Mouse (Mus musculus): Measurements from ENCODE around the gene Bend4. TPM values are rescaled to one million over a fixed set of nuclear protein-coding genes. Genes with fewer than 3 reads are reported as not detected.

Bend4 gene
- polyA plus RNA-seq (2016; fragmentation: Nextera tagmentation; extraction: Ambion mirVana): 7.8 and 8.9 TPM in 2 replicates

DNA sequence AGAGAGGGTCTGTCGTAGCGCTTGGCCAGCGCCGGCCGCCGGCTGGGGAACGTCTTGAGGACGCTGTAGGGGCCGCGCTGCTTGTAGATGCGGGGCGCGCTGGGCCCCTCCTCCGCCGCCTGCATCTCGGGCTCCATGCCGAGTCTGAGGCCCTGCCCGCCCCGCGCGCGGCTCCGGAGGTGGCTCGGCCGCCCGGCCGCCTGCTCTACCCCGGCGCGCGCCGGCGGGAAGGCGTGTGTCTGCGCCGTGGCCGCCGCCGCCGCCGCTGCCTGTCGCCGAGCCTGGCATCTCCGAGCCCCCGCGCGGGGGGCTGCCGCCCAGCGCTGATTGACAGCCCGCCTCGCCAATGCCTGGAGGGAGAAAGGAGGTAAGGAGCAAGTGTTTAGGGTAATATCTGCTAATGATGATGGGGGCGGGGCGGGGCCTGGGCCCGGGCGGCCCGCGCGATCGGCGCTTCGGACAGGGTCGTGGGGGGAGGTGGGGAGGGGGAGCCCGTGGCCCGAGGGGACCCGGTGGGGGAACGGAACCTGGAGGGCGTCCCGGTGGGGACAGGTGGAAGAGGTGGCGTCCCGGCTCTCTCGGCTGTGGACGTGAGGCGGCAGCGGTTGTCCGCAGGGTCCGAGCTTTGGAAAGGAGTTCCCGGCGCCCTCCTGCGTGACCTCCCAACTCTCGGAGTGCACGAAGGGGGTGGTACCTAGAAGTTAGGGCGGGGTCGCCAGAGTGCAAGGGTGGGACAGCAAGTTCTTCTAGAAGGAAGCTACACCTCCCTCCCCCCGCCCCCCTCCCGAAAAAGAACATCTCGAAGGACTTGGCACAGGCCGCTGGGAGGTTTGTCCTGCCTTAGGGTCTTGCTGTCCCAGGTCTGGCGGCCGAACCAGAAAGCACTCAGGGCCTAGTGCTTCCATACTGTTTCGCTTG lies at the start of gene Bend4:
Gene Bend4 (minus strand): TSS at position 868 of the 918 bp plus-strand sequence.
- no peaks in the 10 kb centered on the region for H3K9me3 ChIP-seq
- peak within 1 kb of the TSS; percentile 75 for H3K27ac ChIP-seq (replicated peaks)
- H3K9ac ChIP-seq (replicated peaks): peak within 1 kb of the TSS; percentile 73
- H3K4me1 ChIP-seq: peaks cover 21% of the 10 kb centered on the region
- peak; percentile 82 for ATAC-seq (ENCODE audit: low FRiP score, low read depth)
- WGBS: under 1% methylated on average over 81 of the region's 90 CpGs
- peak within 1 kb of the TSS; percentile 68 for H3K4me2 ChIP-seq (replicated peaks)
- H3K4me3 ChIP-seq: peak within 1 kb of the TSS; percentile 57
- no peaks in the 10 kb centered on the region for H3K36me3 ChIP-seq
- H3K27me3 ChIP-seq: peaks cover 30% of the 10 kb centered on the region

DNA sequence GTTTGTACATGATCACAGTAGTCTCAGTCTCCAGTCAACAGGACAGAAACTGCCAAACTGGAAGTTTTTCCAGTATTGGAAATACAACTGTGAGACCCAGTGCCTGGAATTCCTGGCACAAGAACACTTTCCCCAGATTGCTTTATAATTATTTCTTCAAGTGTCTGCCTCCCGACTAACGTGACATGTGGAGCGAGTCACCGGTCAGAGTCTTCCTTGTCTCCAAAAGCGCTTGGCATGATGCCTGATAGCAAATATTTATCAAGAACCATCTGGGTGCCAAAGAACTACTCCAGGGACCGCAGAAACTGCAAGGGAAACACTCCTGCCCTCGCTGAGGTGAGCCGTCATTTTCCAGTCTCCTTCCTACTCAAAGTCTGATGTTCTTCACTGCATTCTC lies 45.6 kb upstream of the Bend4 start:
- 89% methylated on average over 8 of the region's 8 CpGs for WGBS
- no peak overlapping the region for H3K9ac ChIP-seq (replicated peaks)
- H3K9me3 ChIP-seq: no peaks in the 10 kb centered on the region
- ATAC-seq (ENCODE audit: low FRiP score, low read depth): no peak
- no peaks in the 10 kb centered on the region for H3K27me3 ChIP-seq
- no peak overlapping the region for H3K4me3 ChIP-seq
- H3K4me2 ChIP-seq (replicated peaks): no peak overlapping the region
- no peaks in the 10 kb centered on the region for H3K4me1 ChIP-seq
- H3K27ac ChIP-seq (replicated peaks): no peak overlapping the region
- no peaks in the 10 kb centered on the region for H3K36me3 ChIP-seq

DNA sequence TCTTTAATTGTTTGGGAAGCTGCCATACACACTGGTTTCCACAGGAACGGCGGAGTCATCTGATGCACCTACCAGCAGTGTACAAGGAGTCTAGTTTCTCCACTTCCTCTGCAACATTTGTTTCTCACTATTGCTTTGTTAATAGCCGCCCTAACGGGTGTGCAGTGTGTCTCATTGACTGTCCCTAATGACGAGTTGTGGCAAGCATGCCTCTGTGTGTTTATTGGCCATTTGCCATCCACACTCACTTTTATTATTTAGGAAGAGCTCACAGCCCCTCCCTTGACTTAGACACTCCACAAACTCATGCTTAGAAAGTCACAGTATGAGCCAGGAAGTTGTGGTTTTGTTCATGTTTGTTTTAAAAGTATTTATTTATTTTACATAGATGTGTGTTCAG lies 45.0 kb upstream of the Bend4 start:
- Histone ChIP-seq H3K4me1 (no peaks in the 10 kb centered on the region), H3K27me3 (no peaks in the 10 kb centered on the region), H3K4me2 (replicated peaks) (no peak overlapping the region), H3K9ac (replicated peaks) (no peak overlapping the region), H3K27ac (replicated peaks) (no peak overlapping the region), H3K9me3 (no peaks in the 10 kb centered on the region), H3K36me3 (no peaks in the 10 kb centered on the region), H3K4me3 (no peak overlapping the region)
- no peak for ATAC-seq (ENCODE audit: low FRiP score, low read depth)
- 86% methylated on average over 5 of the region's 5 CpGs for WGBS

DNA sequence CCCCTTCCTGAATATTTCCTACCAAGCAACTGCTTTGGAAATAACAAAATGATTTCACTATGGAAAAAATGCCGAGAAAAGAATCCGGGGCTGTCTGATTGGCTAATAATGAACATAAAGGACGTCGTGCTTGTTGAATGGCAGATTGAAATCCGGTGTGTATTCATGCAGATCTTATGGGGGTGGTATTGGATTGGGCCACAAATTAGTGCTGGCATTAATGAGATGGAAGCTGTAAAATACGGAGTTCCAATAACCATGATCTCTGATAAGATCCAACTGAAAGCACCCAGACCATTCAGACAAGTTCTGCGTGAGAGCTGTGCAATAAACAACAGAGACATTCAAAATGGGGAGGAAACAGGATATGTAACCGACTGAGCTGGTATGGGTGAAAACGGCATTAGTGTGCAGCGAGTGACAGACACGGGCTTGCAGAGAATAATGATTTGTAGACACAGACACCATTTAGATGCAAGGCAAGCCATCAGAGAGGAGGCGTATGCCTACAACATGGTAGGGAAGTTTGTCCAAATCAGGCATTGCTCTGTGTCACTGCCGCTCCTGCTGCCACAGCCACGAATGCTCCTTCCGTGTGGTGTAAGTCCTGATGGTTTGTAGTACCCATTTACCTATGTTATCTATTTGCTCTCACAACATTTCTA lies 38.9 kb upstream of the Bend4 start:
- Histone ChIP-seq H3K9me3 (no peaks in the 10 kb centered on the region), H3K4me2 (replicated peaks) (no peak overlapping the region), H3K36me3 (no peaks in the 10 kb centered on the region), H3K27me3 (peaks cover 7% of the 10 kb centered on the region; the same call in 1 of the 2 replicates), H3K4me3 (no peak overlapping the region), H3K27ac (replicated peaks) (no peak overlapping the region), H3K9ac (replicated peaks) (no peak overlapping the region), H3K4me1 (peaks cover 6% of the 10 kb centered on the region; the same call in 1 of the 2 replicates)
- ATAC-seq (ENCODE audit: low FRiP score, low read depth): no peak
- WGBS: 84% methylated on average over 15 of the region's 15 CpGs

DNA sequence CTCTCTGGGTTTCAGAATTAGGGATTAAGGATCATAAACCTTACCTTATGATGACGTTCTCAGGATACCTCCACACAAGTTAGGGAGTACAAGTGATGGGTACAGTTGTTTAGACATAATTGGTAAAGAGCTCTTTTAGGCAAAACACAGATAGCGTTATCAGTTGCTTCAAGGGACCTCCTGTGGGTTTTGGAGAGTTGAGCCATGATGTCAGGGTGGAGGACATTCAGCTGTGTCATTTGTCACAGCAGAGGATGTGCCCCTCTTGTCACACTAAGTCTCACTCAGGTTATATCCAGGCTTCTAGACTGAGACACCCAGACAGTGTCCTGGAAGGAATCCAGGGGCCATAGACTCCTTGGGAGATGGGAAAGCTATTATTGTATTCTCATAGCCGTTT lies 36.8 kb upstream of the Bend4 start:
- H3K36me3 ChIP-seq: no peaks in the 10 kb centered on the region
- no peak overlapping the region for H3K4me3 ChIP-seq
- no peak overlapping the region for H3K9ac ChIP-seq (replicated peaks)
- peaks cover 7% of the 10 kb centered on the region; the same call in 1 of the 2 replicates for H3K27me3 ChIP-seq
- H3K9me3 ChIP-seq: no peaks in the 10 kb centered on the region
- H3K27ac ChIP-seq (replicated peaks): no peak overlapping the region
- no peak for ATAC-seq (ENCODE audit: low FRiP score, low read depth)
- peaks cover 6% of the 10 kb centered on the region; the same call in 1 of the 2 replicates for H3K4me1 ChIP-seq
- no peak overlapping the region for H3K4me2 ChIP-seq (replicated peaks)
- 91% methylated on average over 3 of the region's 3 CpGs for WGBS

DNA sequence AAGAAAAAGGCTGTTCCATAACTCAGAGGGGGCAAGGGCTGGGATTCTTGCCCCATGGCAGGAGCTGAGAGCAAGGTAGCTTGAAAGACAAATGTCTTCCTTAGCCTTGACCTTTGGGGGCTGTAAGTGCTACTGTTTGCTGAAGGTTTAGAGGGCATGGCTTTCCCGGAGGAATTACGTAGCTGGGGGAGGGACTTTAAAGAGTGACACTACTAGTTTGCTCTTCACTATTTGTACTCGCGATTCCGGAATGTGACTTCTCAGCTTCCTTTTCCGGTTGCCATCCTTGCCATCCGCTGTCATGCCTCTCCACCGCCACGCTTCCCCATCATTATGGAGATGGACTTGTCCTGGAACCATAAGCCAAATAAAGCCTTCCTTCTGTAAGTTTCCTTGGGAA lies 35.5 kb upstream of the Bend4 start:
- H3K4me2 ChIP-seq (replicated peaks): no peak overlapping the region
- H3K27ac ChIP-seq (replicated peaks): no peak overlapping the region
- 89% methylated on average over 9 of the region's 9 CpGs for WGBS
- no peak overlapping the region for H3K9ac ChIP-seq (replicated peaks)
- no peak for ATAC-seq (ENCODE audit: low FRiP score, low read depth)
- H3K36me3 ChIP-seq: no peaks in the 10 kb centered on the region
- H3K4me3 ChIP-seq: no peak overlapping the region
- peaks cover 7% of the 10 kb centered on the region; the same call in 1 of the 2 replicates for H3K27me3 ChIP-seq
- no peaks in the 10 kb centered on the region for H3K9me3 ChIP-seq
- peaks cover 6% of the 10 kb centered on the region; the same call in 1 of the 2 replicates for H3K4me1 ChIP-seq

DNA sequence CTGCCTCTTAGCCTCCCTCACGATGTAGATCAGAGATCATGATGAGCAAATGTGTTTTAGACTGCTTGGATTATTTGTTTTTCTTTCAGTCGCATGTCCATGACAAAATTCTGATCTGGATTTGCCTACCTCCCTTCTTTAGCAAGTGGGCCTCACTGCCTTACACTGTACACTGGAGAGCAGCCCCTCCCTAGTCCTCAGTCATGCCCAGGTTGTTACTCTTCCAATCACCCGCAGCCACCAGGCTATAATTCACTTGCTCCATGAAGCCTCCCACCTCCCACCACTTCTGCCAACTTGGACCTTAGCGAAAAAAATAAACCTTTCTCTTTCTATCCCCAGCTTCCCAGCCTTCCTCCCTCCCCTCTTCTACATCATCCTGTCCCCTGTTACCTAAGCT lies 34.2 kb upstream of the Bend4 start:
- H3K4me3 ChIP-seq: no peak overlapping the region
- H3K9ac ChIP-seq (replicated peaks): no peak overlapping the region
- peaks cover 7% of the 10 kb centered on the region; the same call in 1 of the 2 replicates for H3K27me3 ChIP-seq
- no peak overlapping the region for H3K4me2 ChIP-seq (replicated peaks)
- no peaks in the 10 kb centered on the region for H3K36me3 ChIP-seq
- no peak overlapping the region for H3K27ac ChIP-seq (replicated peaks)
- peaks cover 5% of the 10 kb centered on the region; the same call in 1 of the 2 replicates for H3K4me1 ChIP-seq
- WGBS: 87% methylated on average over 4 of the region's 4 CpGs
- no peaks in the 10 kb centered on the region for H3K9me3 ChIP-seq
- ATAC-seq (ENCODE audit: low FRiP score, low read depth): no peak

DNA sequence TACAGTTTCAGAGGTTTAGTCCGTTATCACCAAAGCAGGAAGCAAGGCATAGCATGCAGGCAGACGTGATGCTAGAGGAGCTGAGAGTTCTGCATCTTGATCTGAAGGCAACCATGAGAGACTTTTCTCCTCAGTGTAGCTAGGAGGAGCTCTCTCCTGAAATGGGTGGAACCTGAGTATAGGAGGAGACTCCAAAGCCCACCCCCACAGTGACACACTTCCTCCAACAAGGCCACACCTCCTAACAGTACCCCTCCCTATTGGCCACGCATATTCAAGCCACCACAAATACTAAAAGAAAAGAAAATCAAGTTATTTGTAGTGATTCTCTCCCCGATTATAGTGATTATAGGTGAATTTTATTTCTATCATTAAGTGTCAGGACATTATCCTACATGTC lies 28.7 kb upstream of the Bend4 start:
- Histone ChIP-seq H3K4me1 (no peaks in the 10 kb centered on the region), H3K9me3 (no peaks in the 10 kb centered on the region), H3K4me2 (replicated peaks) (no peak overlapping the region), H3K36me3 (no peaks in the 10 kb centered on the region), H3K27me3 (no peaks in the 10 kb centered on the region), H3K27ac (replicated peaks) (no peak overlapping the region), H3K9ac (replicated peaks) (no peak overlapping the region), H3K4me3 (no peak overlapping the region)
- WGBS: 83% methylated on average over 4 of the region's 4 CpGs
- no peak for ATAC-seq (ENCODE audit: low FRiP score, low read depth)

DNA sequence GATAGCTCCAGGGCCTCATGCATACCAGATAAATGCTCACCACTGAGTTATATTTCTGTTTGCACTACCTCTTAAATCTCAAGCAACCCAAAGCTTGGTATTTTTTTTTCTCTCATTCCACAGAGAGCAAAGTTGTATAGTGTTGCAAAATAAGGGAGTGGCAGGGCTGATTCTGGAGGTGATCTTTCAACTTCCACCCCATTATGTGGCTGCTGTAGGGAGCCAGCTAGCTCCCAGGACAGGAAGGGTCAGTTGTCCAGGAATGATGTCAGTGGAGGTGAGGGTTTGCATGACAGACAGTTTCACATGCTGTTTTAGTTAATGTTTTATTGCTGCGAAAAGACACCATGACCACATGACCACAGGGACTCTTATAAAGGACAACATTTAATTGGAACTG lies 26.2 kb upstream of the Bend4 start:
- H3K36me3 ChIP-seq: no peaks in the 10 kb centered on the region
- H3K4me2 ChIP-seq (replicated peaks): no peak overlapping the region
- H3K4me1 ChIP-seq: no peaks in the 10 kb centered on the region
- no peaks in the 10 kb centered on the region for H3K9me3 ChIP-seq
- 97% methylated on average over 1 of the region's 1 CpGs for WGBS
- no peak overlapping the region for H3K9ac ChIP-seq (replicated peaks)
- H3K27me3 ChIP-seq: no peaks in the 10 kb centered on the region
- no peak for ATAC-seq (ENCODE audit: low FRiP score, low read depth)
- H3K4me3 ChIP-seq: no peak overlapping the region
- H3K27ac ChIP-seq (replicated peaks): no peak overlapping the region

DNA sequence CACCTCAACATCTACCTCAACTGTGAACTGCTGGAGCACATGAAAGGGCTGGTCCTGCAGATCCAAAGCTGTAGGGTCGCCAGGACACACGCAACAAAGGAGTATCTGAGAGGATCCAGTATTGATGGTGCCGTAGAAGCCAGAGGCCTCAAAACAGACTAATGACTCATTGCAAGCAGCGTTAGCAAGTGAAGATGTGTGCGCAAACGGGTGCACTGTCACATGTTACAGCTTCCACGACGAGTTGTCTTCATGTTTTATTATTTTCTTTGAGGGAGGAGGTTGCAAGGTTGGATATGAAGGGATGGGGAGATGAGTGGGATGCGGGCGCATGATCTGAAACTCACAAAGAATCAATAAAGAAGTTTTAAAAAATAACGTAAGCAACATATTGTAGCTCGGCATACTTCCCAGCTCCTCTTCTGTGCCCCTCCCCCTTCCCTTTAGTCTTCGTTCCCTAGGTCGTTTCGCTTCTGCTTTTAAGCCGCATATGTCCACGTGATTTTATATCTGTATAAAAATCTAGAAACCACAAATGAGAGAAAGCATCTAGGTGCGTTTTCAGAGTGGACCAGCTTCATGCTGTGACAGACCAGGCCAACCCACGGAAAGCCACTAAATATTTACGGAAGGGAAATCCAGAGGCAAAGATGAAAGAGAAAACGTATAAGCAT lies 22.0 kb upstream of the Bend4 start:
- no peak for ATAC-seq (ENCODE audit: low FRiP score, low read depth)
- no peak overlapping the region for H3K27ac ChIP-seq (replicated peaks)

DNA sequence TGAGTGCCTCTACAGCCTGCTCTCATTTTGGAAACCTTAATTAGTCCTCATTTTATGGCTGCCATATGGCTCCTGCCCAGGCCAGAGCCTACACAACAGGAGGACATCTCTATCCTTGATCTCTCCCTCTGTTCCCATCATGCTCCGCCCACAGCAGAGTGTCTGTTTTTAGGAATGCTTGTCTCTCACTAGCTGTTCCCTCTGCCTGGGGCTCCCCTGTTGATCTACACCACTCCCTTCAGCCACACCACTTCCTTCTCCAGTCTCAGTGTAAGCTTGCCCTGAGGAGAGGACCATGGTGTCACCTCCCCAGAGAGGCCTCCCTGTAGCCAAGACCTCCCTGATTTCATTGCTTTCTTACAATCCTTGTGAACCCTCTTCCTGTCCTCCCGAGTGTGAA lies 18.4 kb upstream of the Bend4 start:
- H3K27ac ChIP-seq (replicated peaks): no peak overlapping the region
- peaks cover 12% of the 10 kb centered on the region for H3K4me1 ChIP-seq
- no peaks in the 10 kb centered on the region for H3K9me3 ChIP-seq
- WGBS: 68% methylated on average over 2 of the region's 2 CpGs
- no peak overlapping the region for H3K9ac ChIP-seq (replicated peaks)
- no peak overlapping the region for H3K4me3 ChIP-seq
- no peak overlapping the region for H3K4me2 ChIP-seq (replicated peaks)
- no peak for ATAC-seq (ENCODE audit: low FRiP score, low read depth)
- H3K27me3 ChIP-seq: peaks cover 18% of the 10 kb centered on the region
- no peaks in the 10 kb centered on the region for H3K36me3 ChIP-seq

More for the DNA sequence above, 22.0 kb upstream of the Bend4 start:
- H3K9me3 ChIP-seq: no peaks in the 10 kb centered on the region
- H3K4me1 ChIP-seq: no peaks in the 10 kb centered on the region
- no peak overlapping the region for H3K4me3 ChIP-seq
- H3K36me3 ChIP-seq: no peaks in the 10 kb centered on the region
- WGBS: 88% methylated on average over 21 of the region's 21 CpGs
- 0 out of 2 replicates have a peak, but pooled peaks cover 7% of the 10 kb centered on the region for H3K27me3 ChIP-seq
- no peak overlapping the region for H3K4me2 ChIP-seq (replicated peaks)
- H3K9ac ChIP-seq (replicated peaks): no peak overlapping the region

Measured in midbrain, embryonic 12.5 days (tissue).